Mouse (Mus musculus): Measurements from ENCODE around the gene Cdkl5.

- TF ChIP-seq CTCF (IDR thresholded peaks at IDR 0.05; ENCODE audit: borderline replicate concordance, insufficient read depth, low read length) (no peak), POLR2A (IDR thresholded peaks at IDR 0.05; ENCODE audit: low read depth, low read length) (no peak)
These were observed 37.9 kb upstream of the Cdkl5 start for GRCm38 (mm10) chrX:161032423-161032822.

Data from embryonic fibroblast, embryonic 13.5 days (primary cell).